Mouse (Mus musculus): ENCODE results near the gene Hfe. TPM values are rescaled to one million over a fixed set of nuclear protein-coding genes. Genes with fewer than 3 reads are reported as not detected.
A peak's percentile ranks its signal among the peaks of the same experiment; 100 is the strongest.

Hfe gene
- polyA plus RNA-seq, 1 experiment from 2014 or later: 2.0 TPM

DNA sequence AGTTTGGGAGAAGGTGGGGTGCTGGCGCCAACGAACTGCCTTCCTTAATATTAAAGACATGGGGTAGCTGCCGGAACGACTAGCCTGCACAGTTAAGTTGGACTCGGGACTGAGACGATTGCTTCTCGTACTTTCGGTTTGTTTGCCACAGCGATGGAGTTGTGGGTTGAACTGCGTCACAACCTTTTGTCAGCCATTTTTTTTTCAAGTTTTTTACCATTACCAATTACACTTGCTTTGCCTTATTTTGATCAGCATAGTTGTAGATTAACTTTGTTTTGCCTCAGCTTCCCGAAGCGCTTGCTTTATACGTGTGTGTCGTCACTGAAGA is 29.2 kb upstream of the Hfe start:
- no peaks in the 10 kb centered on the region for H3K27me3 ChIP-seq (ENCODE audit: low read depth, poor library complexity, severe bottlenecking)
- peaks cover 19% of the 10 kb centered on the region for H3K4me1 ChIP-seq
- 1% methylated on average over 14 of the region's 14 CpGs for WGBS
- peak overlapping the region; percentile 64 for H3K4me3 ChIP-seq
- no peak for DNase-seq (ENCODE audit: low spot score)
- H3K36me3 ChIP-seq: no peaks in the 10 kb centered on the region
- H3K9me3 ChIP-seq (replicated peaks): no peaks in the 10 kb centered on the region
- peak overlapping the region; percentile 96 for H3K27ac ChIP-seq

DNA sequence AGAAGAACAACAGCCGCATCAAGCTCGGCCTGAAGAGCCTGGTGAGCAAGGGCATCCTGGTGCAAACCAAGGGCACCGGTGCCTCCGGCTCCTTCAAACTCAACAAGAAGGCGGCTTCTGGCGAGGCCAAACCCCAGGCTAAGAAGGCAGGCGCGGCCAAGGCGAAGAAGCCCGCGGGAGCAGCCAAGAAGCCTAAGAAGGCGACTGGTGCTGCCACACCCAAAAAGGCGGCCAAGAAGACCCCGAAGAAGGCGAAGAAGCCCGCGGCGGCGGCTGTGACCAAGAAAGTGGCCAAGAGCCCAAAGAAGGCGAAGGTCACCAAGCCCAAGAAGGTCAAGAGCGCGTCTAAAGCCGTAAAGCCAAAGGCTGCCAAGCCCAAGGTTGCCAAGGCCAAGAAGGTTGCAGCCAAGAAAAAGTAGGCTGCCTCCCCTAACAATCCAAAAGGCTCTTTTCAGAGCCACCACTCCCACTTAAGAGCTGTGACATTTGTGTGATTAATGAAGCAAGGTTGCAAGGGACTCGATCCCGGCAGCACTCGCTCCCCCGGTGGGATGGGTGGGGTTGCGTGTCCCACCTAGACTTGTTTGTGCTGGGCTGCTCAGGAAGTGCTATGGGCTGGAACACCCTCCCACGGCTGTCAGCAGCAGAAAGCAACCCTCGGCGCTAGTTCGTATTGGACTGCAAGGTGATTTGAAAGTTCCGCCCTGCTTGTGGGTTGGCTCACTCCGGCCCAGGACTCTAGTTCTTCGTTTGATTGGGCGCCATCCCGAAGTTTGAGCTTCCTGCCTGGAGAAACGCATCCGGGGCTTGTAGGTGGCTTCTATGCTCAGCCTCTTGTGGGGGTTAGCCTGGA is 28.6 kb upstream of the Hfe start:
- no peaks in the 10 kb centered on the region for H3K27me3 ChIP-seq (ENCODE audit: low read depth, poor library complexity, severe bottlenecking)
- DNase-seq (ENCODE audit: low spot score): peak; percentile 92
- H3K4me3 ChIP-seq: peak overlapping the region; percentile 64
- H3K27ac ChIP-seq: peak overlapping the region; percentile 96
- WGBS: under 1% methylated on average over 39 of the region's 39 CpGs
- H3K36me3 ChIP-seq: no peaks in the 10 kb centered on the region
- peaks cover 16% of the 10 kb centered on the region for H3K4me1 ChIP-seq
- no peaks in the 10 kb centered on the region for H3K9me3 ChIP-seq (replicated peaks)

DNA sequence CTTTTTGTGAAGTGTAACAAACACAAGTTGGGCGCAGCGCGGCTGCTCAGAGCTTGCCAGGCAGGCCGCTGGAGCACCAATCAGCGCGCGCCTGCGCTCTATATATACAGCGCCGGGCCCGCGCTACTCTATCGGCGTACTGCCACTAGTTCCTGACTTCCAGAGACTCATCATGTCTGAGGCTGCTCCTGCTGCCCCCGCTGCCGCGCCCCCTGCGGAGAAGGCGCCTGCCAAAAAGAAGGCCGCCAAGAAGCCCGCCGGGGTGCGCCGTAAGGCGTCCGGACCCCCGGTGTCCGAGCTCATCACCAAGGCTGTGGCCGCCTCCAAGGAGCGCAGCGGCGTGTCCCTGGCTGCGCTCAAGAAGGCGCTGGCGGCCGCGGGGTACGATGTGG is 28.0 kb upstream of the Hfe start, which contains the start of gene Hist1h1c:
Gene Hist1h1c, plus strand, starts transcription at position 132 of the 392 bp plus-strand sequence.
- peaks cover 15% of the 10 kb centered on the region for H3K4me1 ChIP-seq
- no peaks in the 10 kb centered on the region for H3K36me3 ChIP-seq
- H3K27ac ChIP-seq: peak within 1 kb of the TSS; percentile 96
- DNase-seq (ENCODE audit: low spot score): peak; percentile 93
- H3K4me3 ChIP-seq: peak within 1 kb of the TSS; percentile 64
- whole genome bisulfite sequencing: under 1% methylated on average over 38 of the region's 38 CpGs
- H3K9me3 ChIP-seq (replicated peaks): no peaks in the 10 kb centered on the region
- H3K27me3 ChIP-seq (ENCODE audit: low read depth, poor library complexity, severe bottlenecking): no peaks in the 10 kb centered on the region

DNA sequence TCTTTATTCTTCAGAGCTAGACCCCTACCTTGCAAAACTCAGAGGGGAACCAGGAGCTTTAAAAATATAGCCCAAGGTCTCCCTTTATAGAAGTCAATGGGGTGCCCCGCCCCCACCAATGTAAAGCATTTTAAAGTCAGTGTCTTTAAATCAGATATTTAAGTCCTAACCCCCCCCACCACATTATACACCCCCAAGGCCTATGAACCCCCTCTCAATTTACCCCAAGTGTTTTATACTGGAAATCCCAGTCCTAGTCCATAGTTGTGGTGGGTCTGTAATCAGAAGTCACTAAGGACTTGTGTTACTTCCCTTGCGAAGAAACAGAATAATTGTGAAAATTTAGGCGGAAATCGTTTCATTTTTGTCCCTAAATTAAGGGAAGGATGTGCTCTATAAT is 27.4 kb upstream of the Hfe start:
- Histone ChIP-seq H3K36me3 (no peaks in the 10 kb centered on the region), H3K27me3 (ENCODE audit: low read depth, poor library complexity, severe bottlenecking) (no peaks in the 10 kb centered on the region), H3K4me1 (peaks cover 15% of the 10 kb centered on the region), H3K9me3 (replicated peaks) (no peaks in the 10 kb centered on the region), H3K4me3 (peak overlapping the region; percentile 64), H3K27ac (peak overlapping the region; percentile 96)
- 24% methylated on average over 4 of the region's 4 CpGs for WGBS
- no peak for DNase-seq (ENCODE audit: low spot score)

DNA sequence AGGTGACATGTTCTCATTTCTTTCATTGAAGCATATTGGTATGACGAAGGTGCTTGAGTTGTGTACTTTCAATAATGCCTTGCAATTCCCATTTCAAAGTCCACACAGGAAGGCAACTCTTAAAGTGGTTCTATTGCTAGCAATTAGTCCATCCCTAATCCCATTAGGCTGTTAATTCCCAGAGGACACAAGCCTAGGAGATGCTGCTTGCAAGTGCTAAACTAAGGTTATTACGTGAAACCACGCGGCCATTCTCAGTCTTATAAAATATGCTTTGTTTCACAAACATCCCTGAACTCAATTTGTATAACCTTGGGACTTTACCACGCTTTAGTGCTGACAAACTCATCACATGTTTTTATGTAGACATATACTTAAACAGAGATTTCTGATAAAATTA is 26.4 kb upstream of the Hfe start:
- Histone ChIP-seq H3K27me3 (ENCODE audit: low read depth, poor library complexity, severe bottlenecking) (no peaks in the 10 kb centered on the region), H3K27ac (peak overlapping the region; percentile 96), H3K36me3 (no peaks in the 10 kb centered on the region), H3K9me3 (replicated peaks) (no peaks in the 10 kb centered on the region), H3K4me1 (peaks cover 15% of the 10 kb centered on the region), H3K4me3 (no peak overlapping the region)
- 87% methylated on average over 5 of the region's 5 CpGs for WGBS
- no peak for DNase-seq (ENCODE audit: low spot score)

DNA sequence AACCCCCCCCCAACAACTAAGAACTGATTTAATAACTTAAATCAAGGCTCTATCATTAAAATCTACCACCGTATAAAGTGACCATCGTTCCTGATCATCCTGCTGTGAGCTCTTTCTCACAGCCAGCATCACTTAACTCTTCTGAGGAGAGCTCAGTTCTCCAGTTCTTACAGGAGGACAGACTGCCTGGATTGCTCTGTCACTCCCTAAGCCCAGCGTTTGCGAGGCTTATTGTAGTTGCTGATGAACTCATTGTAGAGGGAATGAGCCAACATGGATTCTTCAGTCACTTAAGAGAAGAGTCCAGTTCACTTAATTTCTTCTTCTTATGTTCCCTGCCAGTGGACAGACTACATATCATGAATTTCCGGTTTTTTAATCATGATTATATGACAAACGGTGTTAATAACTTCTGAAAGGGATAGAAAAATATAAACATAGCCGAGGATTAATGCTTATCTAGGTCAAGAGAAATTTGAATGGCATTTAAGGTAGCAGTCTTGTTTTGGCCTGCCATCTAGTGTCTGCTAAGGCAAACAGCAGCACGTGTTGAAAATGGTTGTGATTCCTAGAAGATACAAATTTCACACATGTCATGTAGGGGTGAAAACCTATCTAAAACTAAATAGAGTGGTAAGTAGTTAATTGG is 21.6 kb upstream of the Hfe start:
- DNase-seq (ENCODE audit: low spot score): no peak
- Histone ChIP-seq H3K27ac (no peak overlapping the region), H3K36me3 (no peaks in the 10 kb centered on the region), H3K27me3 (ENCODE audit: low read depth, poor library complexity, severe bottlenecking) (no peaks in the 10 kb centered on the region), H3K4me3 (no peak overlapping the region), H3K9me3 (replicated peaks) (no peaks in the 10 kb centered on the region), H3K4me1 (no peaks in the 10 kb centered on the region)
- WGBS: 27% methylated on average over 8 of the region's 8 CpGs

DNA sequence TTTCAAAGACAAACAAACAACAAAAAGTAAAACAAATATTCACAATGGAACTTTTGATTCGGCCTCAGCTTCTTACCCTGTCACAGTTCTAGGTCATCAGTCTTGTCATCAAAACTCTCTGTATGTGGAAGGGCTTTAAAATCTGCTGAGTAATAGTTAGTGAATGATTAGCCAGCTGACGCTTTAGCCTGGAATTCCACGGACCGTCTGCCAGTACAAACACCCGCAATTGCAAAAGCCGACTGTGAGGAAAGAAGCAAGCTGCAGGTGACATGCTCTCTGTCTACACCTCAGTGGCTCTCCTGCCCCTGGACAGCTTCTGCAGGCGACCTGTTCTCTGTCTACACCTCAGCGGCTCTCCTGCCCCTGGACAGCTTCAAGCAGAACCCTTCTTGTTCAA is 19.8 kb upstream of the Hfe start:
- no peaks in the 10 kb centered on the region for H3K27me3 ChIP-seq (ENCODE audit: low read depth, poor library complexity, severe bottlenecking)
- H3K27ac ChIP-seq: no peak overlapping the region
- H3K4me3 ChIP-seq: no peak overlapping the region
- no peaks in the 10 kb centered on the region for H3K9me3 ChIP-seq (replicated peaks)
- H3K36me3 ChIP-seq: no peaks in the 10 kb centered on the region
- WGBS: 59% methylated on average over 8 of the region's 8 CpGs
- DNase-seq (ENCODE audit: low spot score): no peak
- H3K4me1 ChIP-seq: no peaks in the 10 kb centered on the region

DNA sequence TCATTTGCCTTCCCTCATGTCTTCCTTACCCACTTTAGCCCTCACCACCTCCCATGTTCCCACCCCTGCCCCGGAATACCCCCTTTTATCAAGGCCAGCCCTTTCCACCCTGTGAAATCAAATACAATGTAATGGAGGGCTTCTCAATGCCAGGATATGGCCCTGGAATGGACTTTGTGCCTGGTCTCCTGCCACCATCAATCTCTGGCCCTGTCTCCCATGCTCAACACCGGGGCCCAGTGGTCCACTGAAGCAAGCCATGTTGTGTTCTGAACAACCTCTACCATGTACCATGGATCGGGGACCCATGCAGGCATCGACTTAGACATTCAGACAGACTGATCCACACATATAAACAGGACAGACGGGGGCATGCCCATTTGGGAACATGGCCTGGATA is 19.1 kb upstream of the Hfe start:
- 97% methylated on average over 5 of the region's 5 CpGs for WGBS
- Histone ChIP-seq H3K4me1 (peaks cover 5% of the 10 kb centered on the region; the same call in 1 of the 2 replicates), H3K27ac (no peak overlapping the region), H3K36me3 (no peaks in the 10 kb centered on the region), H3K9me3 (replicated peaks) (no peaks in the 10 kb centered on the region), H3K4me3 (no peak overlapping the region), H3K27me3 (ENCODE audit: low read depth, poor library complexity, severe bottlenecking) (no peaks in the 10 kb centered on the region)
- no peak for DNase-seq (ENCODE audit: low spot score)

DNA sequence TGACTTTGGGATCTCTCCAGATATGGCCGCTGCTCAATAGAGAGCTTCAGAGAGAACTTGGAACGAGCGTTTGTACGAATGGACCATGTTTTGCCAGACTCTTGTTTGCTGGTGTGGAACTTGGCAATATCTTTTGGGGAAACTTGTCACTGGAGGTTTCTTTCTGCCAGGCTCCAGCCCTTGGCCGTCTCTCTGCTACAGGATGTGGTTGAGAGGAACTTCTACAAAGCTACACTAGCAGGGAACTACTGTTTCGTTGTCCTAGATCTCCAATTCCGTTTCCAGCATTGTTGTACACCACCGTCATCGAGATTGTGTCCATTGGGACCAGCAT is 18.5 kb upstream of the Hfe start:
- peak; percentile 3 for DNase-seq (ENCODE audit: low spot score)
- Histone ChIP-seq H3K9me3 (replicated peaks) (no peaks in the 10 kb centered on the region), H3K4me3 (no peak overlapping the region), H3K36me3 (no peaks in the 10 kb centered on the region), H3K27ac (no peak overlapping the region; the same call in 1 of the 2 replicates), H3K4me1 (peaks cover 5% of the 10 kb centered on the region; the same call in 1 of the 2 replicates), H3K27me3 (ENCODE audit: low read depth, poor library complexity, severe bottlenecking) (no peaks in the 10 kb centered on the region)
- WGBS: 92% methylated on average over 9 of the region's 9 CpGs

DNA sequence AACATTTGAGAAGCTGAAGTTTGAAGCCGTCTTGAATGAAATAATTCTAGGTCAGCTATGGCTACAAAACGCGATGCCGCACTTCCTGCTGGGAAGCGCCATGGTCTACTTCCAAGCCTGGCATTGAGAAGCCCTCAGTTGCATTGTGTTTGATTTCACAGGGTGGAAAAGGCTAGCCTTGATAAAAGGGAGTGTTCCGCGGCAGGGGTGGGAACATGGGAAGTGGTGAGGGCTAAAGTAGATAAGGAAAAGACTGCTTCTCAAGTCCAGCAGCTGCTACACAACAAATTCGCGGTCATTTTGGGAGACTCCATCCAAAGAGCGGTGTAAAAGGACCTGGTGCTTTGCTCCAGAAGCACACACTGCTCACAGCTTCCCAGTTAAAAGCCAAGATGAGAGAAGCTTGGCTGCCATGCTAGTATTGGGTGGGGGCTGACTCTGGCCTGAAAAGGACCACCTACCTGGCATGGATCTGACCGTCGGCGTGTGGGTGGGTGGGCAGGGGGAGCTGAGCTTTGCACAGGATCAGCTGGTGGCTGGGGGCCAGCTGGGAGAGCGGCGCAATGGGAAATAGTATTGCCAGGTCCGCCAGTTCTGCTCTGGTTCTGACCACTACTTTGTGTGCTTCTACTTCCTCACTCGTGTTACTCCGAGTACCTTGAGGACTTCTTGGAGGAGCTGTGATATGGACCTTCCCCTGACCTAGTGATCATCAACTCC is 18.0 kb upstream of the Hfe start:
- Histone ChIP-seq H3K36me3 (no peaks in the 10 kb centered on the region), H3K4me1 (peaks cover 5% of the 10 kb centered on the region; the same call in 1 of the 2 replicates), H3K27ac (peak overlapping the region; percentile 23; the same call in 1 of the 2 replicates), H3K9me3 (replicated peaks) (no peaks in the 10 kb centered on the region), H3K27me3 (ENCODE audit: low read depth, poor library complexity, severe bottlenecking) (no peaks in the 10 kb centered on the region), H3K4me3 (no peak overlapping the region)
- no peak for DNase-seq (ENCODE audit: low spot score)
- WGBS: 92% methylated on average over 18 of the region's 18 CpGs

DNA sequence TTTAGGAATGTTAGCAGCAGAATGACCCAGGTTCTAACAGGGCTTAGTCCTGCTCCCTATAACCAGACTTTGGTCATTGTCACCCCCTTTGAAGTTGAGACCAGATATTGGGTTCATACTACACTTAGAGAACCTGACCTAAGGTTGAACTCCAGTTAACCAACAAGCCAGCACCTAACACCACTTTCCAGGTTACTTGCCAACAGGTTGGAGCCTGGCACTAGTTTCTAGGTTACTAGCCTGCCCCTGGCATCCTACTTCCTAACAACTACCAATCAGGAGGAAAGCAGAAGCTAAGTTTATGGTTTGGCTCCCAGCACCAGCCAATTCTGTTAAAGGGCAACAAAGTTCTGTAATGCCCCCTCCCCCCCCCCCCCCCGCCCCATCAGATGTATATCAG is 14.6 kb upstream of the Hfe start:
- peak; percentile 18 for DNase-seq (ENCODE audit: low spot score)
- WGBS: no CpG with 5 or more reads among the region's 1 CpGs
- Histone ChIP-seq H3K27ac (no peak overlapping the region), H3K27me3 (ENCODE audit: low read depth, poor library complexity, severe bottlenecking) (no peaks in the 10 kb centered on the region), H3K9me3 (replicated peaks) (no peaks in the 10 kb centered on the region), H3K4me1 (peaks cover 5% of the 10 kb centered on the region; the same call in 1 of the 2 replicates), H3K4me3 (no peak overlapping the region), H3K36me3 (no peaks in the 10 kb centered on the region)

DNA sequence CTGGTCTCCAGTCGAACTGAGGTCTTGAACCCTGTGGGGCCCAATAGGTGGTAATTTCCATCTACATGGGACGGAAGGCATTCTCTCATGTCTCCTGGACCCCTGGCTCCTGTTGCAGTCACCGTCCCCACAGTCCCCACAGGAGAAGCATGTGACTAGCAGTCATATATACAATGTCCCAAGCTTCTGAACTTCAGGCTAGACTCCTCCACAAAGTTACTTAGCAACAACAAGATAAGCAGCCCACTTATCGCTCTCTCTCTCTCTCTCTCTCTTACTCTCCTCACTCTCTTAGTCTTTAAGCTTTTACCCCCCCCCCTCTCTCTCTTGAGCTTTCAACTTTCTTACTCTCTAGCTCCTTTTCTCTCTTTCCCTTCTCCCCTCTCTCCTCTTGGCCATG is 13.6 kb upstream of the Hfe start:
- H3K4me3 ChIP-seq: no peak overlapping the region
- no peak overlapping the region for H3K27ac ChIP-seq
- no peaks in the 10 kb centered on the region for H3K27me3 ChIP-seq (ENCODE audit: low read depth, poor library complexity, severe bottlenecking)
- peaks cover 5% of the 10 kb centered on the region; the same call in 1 of the 2 replicates for H3K4me1 ChIP-seq
- no peaks in the 10 kb centered on the region for H3K36me3 ChIP-seq
- 90% methylated on average over 4 of the region's 4 CpGs for WGBS
- H3K9me3 ChIP-seq (replicated peaks): no peaks in the 10 kb centered on the region
- peak; percentile 25 for DNase-seq (ENCODE audit: low spot score)

All from limb, embryonic 10.5 days (tissue).